In the genomic region with DNA sequence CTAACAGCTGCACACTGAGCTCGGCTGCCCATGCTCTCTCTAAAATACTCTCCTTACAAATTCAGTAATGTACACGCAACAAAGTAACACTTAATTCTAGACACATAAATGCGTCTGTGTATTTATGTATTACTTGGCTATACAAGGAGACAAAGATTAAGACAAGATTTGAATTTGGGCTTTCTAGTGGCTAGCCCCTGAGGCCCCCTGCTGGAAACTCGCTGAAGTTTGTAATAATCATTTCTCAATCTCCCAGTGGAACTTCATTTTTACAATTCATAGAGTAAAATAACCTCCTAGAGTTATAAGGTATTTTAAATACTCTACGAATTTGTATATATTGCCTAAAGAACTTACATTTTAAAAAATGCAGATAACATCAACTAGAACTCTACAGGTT, we compare ENCODE assay signal across 18 mouse cellular contexts. TPM values are rescaled to one million over a fixed set of nuclear protein-coding genes. Genes with fewer than 3 reads are reported as not detected.
A peak's percentile ranks its signal among the peaks of the same experiment; 100 is the strongest.
DNase-seq lines count a peak whose midpoint lies in the region; ATAC-seq and TF ChIP-seq lines count a peak whose summit lies in the region.
"Had no signal": no experiment of that assay in that cellular context is flagged by ENCODE, and none has a peak within 500 bp of the region (broad histone marks: within the 10 kb centered on the region; RNA-seq: fewer than 3 reads in every experiment).

No protein-coding gene starts in this region.

- no peak for ATAC-seq in forebrain, postnatal 0 days
- no peak for ATAC-seq in forebrain, embryonic 13.5 days
- ATAC-seq in liver, embryonic 12.5 days: no peak
- ATAC-seq: forebrain, embryonic 15.5 days; intestine, embryonic 16.5 days had no signal

- peak; percentile 31 for DNase-seq in forebrain, postnatal 0 days
- DNase-seq in liver, adult 2 months (ENCODE audit: extremely low read depth, low read depth, low spot score): no peak
- DNase-seq in 3T3-L1 (ENCODE audit: low read depth, low spot score) (peak; percentile 44), NIH3T3 (ENCODE audit: low read depth) (peak; percentile 39)
- no peak for DNase-seq in frontal cortex, postnatal 36 days (ENCODE audit: low spot score in 2 of 2)
- no peak for DNase-seq in heart, adult 8-10 months (ENCODE audit: low spot score)
- DNase-seq: cerebellum, adult 18-20 months; heart, postnatal 36 days; layer of hippocampus, adult 9-11 months; thymus, adult 2 months had no signal

- no peak overlapping the region for H3K4me2 ChIP-seq in forebrain, postnatal 0 days (ENCODE audit: low read depth)
- no peak overlapping the region for H3K4me2 ChIP-seq in forebrain, embryonic 13.5 days
- H3K4me2 ChIP-seq in liver, embryonic 12.5 days: no peak overlapping the region
- H3K4me2 ChIP-seq: forebrain, embryonic 15.5 days had no signal

- no peaks in the 10 kb centered on the region for H3K27me3 ChIP-seq in forebrain, postnatal 0 days (ENCODE audit: insufficient read depth, low read length)
- no peaks in the 10 kb centered on the region for H3K27me3 ChIP-seq in forebrain, embryonic 13.5 days
- H3K27me3 ChIP-seq in liver, adult 2 months (ENCODE audit: control insufficient read depth, insufficient read depth, low read length): no peaks in the 10 kb centered on the region
- H3K27me3 ChIP-seq in liver, embryonic 12.5 days (replicated peaks): no peaks in the 10 kb centered on the region
- H3K27me3 ChIP-seq: forebrain, embryonic 15.5 days had no signal

- no peaks in the 10 kb centered on the region for H3K4me1 ChIP-seq in forebrain, postnatal 0 days (ENCODE audit: insufficient read depth)
- no peaks in the 10 kb centered on the region for H3K4me1 ChIP-seq in forebrain, embryonic 13.5 days
- no peaks in the 10 kb centered on the region for H3K4me1 ChIP-seq in liver, adult 2 months (ENCODE audit: control insufficient read depth, insufficient read depth, low read length)
- H3K4me1 ChIP-seq in liver, embryonic 12.5 days: no peaks in the 10 kb centered on the region
- H3K4me1 ChIP-seq: forebrain, embryonic 15.5 days had no signal

- no peak for TF ChIP-seq POLR2A in liver, adult 2 months (IDR thresholded peaks at IDR 0.05; ENCODE audit: extremely low read depth, insufficient read depth, low read length)

- H3K9me3 ChIP-seq in forebrain, postnatal 0 days (ENCODE audit: low read length): no peaks in the 10 kb centered on the region
- H3K9me3 ChIP-seq in forebrain, embryonic 13.5 days (replicated peaks): no peaks in the 10 kb centered on the region
- no peaks in the 10 kb centered on the region for H3K9me3 ChIP-seq in liver, embryonic 12.5 days (replicated peaks)
- H3K9me3 ChIP-seq: forebrain, embryonic 15.5 days had no signal

- no peak overlapping the region for H3K9ac ChIP-seq in forebrain, postnatal 0 days
- H3K9ac ChIP-seq in forebrain, embryonic 13.5 days: no peak overlapping the region
- no peak overlapping the region for H3K9ac ChIP-seq in liver, adult 2 months (ENCODE audit: low read depth, low read length)
- H3K9ac ChIP-seq in liver, embryonic 12.5 days: no peak overlapping the region
- H3K9ac ChIP-seq: forebrain, embryonic 15.5 days had no signal

- TF ChIP-seq CTCF in forebrain, postnatal 0 days (IDR thresholded peaks at IDR 0.05; ENCODE audit: low read depth): peak; percentile 44; the same call in 1 of the 2 replicates
- peak; percentile 34; the same call in 1 of the 2 replicates for TF ChIP-seq CTCF in liver, adult 2 months (IDR thresholded peaks at IDR 0.05; ENCODE audit: low read depth, low read length)

- no peaks in the 10 kb centered on the region for H3K36me3 ChIP-seq in forebrain, postnatal 0 days (ENCODE audit: insufficient read depth)
- no peaks in the 10 kb centered on the region for H3K36me3 ChIP-seq in forebrain, embryonic 13.5 days (ENCODE audit: poor library complexity, severe bottlenecking)
- H3K36me3 ChIP-seq in liver, adult 2 months (ENCODE audit: control insufficient read depth, insufficient read depth, low read length): no peaks in the 10 kb centered on the region
- H3K36me3 ChIP-seq in liver, embryonic 12.5 days: no peaks in the 10 kb centered on the region
- H3K36me3 ChIP-seq: forebrain, embryonic 15.5 days had no signal

- H3K27ac ChIP-seq in forebrain, postnatal 0 days (ENCODE audit: low read depth, low read length): no peak overlapping the region
- no peak overlapping the region for H3K27ac ChIP-seq in forebrain, embryonic 13.5 days
- no peak overlapping the region for H3K27ac ChIP-seq in liver, adult 2 months (replicated peaks; ENCODE audit: insufficient read depth, low read depth, low read length)
- H3K27ac ChIP-seq in liver, embryonic 12.5 days: no peak overlapping the region
- H3K27ac ChIP-seq: forebrain, embryonic 15.5 days had no signal

- H3K4me3 ChIP-seq in forebrain, postnatal 0 days (ENCODE audit: low read depth, low read length): no peak overlapping the region
- no peak overlapping the region for H3K4me3 ChIP-seq in forebrain, embryonic 13.5 days
- H3K4me3 ChIP-seq in liver, adult 2 months (ENCODE audit: insufficient read depth, low read depth, low read length): no peak overlapping the region
- no peak overlapping the region for H3K4me3 ChIP-seq in liver, embryonic 12.5 days
- H3K4me3 ChIP-seq: forebrain, embryonic 15.5 days had no signal

- WGBS in forebrain, postnatal 0 days: 64% methylated on average over 5 of the region's 5 CpGs
- WGBS in forebrain, embryonic 13.5 days: 67% methylated on average over 5 of the region's 5 CpGs
- WGBS in liver, adult 2 months: 61% methylated on average over 5 of the region's 5 CpGs
- 44% methylated on average over 5 of the region's 5 CpGs for WGBS in liver, embryonic 12.5 days (ENCODE audit: insufficient replicate concordance)

- no peaks in the 10 kb centered on the region for H3K79me2 ChIP-seq in liver, adult 2 months (ENCODE audit: control insufficient read depth, insufficient read depth, low read length)

RNA-seq across cellular contexts. Expression of a gene that starts 0.7 kb away (rescaled TPM):
- total RNA-seq in forebrain, postnatal 0 days (2014; rRNA removed): 0.05 and 0.08 TPM in 2 replicates
- polyA plus RNA-seq in forebrain, postnatal 0 days (2015; fragmentation: Nextera tagmentation; extraction: Ambion mirVana): 0.05 and 0.21 TPM in 2 replicates
- polyA plus RNA-seq in forebrain, embryonic 13.5 days (2015; fragmentation: Nextera tagmentation; extraction: Ambion mirVana): 0.04 TPM in 1 of 2 replicates, not detected in the other
- total RNA-seq in liver, adult 2 months (2014; rRNA removed): 0.37 TPM in 1 of 2 replicates, not detected in the other
- not detected in 2 replicates for polyA plus RNA-seq in liver, adult 2 months (2012; rRNA removed)
- polyA plus RNA-seq in liver, embryonic 12.5 days (2016; fragmentation: Nextera tagmentation; extraction: Ambion mirVana): 0.05 TPM in 2 replicates
- total RNA-seq in heart, adult 8-10 months (2022): 100 to 1,000 TPM; 269 to 374 (median 349) TPM
- total RNA-seq: granulocyte monocyte progenitor cell, adult 5-6 weeks had no signal
- polyA plus RNA-seq: intestine, embryonic 16.5 days; spleen, adult 2 months had no signal

RNA-seq across cellular contexts. Expression of a gene that starts 18.8 kb away (rescaled TPM):
- 81.6 and 85.1 TPM in 2 replicates for total RNA-seq in forebrain, postnatal 0 days (2014; rRNA removed)
- 34.6 and 38.0 TPM in 2 replicates for polyA plus RNA-seq in forebrain, postnatal 0 days (2015; fragmentation: Nextera tagmentation; extraction: Ambion mirVana)
- polyA plus RNA-seq in forebrain, embryonic 13.5 days (2015; fragmentation: Nextera tagmentation; extraction: Ambion mirVana): 22.1 and 22.5 TPM in 2 replicates
- 33.9 and 43.8 TPM in 2 replicates for total RNA-seq in liver, adult 2 months (2014; rRNA removed)
- 38.7 and 49.8 TPM in 2 replicates for polyA plus RNA-seq in liver, adult 2 months (2012; rRNA removed)
- polyA plus RNA-seq in liver, embryonic 12.5 days (2016; fragmentation: Nextera tagmentation; extraction: Ambion mirVana): 27.2 and 29.1 TPM in 2 replicates
- 10 to 100 TPM; 17.0 to 24.1 (median 21.1) TPM for total RNA-seq in heart, adult 8-10 months (2022)

RNA-seq across cellular contexts. Expression of a gene that starts 19.6 kb away (rescaled TPM):
- total RNA-seq in forebrain, postnatal 0 days (2014; rRNA removed): not detected in 2 replicates
- polyA plus RNA-seq in forebrain, postnatal 0 days (2015; fragmentation: Nextera tagmentation; extraction: Ambion mirVana): not detected in 2 replicates
- polyA plus RNA-seq in forebrain, embryonic 13.5 days (2015; fragmentation: Nextera tagmentation; extraction: Ambion mirVana): not detected in 2 replicates
- not detected in 2 replicates for total RNA-seq in liver, adult 2 months (2014; rRNA removed)
- 0.60 TPM in 1 of 2 replicates, not detected in the other for polyA plus RNA-seq in liver, adult 2 months (2012; rRNA removed)
- not detected in 2 replicates for polyA plus RNA-seq in liver, embryonic 12.5 days (2016; fragmentation: Nextera tagmentation; extraction: Ambion mirVana)
- total RNA-seq in heart, adult 8-10 months (2022): not detected
- total RNA-seq: granulocyte monocyte progenitor cell, adult 5-6 weeks; heart, postnatal 36 days had no signal
- polyA plus RNA-seq: embryonic facial prominence, embryonic 14.5 days; forebrain, embryonic 15.5 days; intestine, embryonic 16.5 days; limb, embryonic 11.5 days; spleen, adult 2 months; thymus, adult 2 months had no signal

Comparison
In these comparisons a context has a peak if more than half of its experiments do, and no peak if none do; other contexts are left out.
1. DNase-seq: peak in forebrain, postnatal 0 days (single experiment), 3T3-L1 (single experiment) and NIH3T3 (single experiment); none in liver, adult 2 months (single experiment), frontal cortex, postnatal 36 days (0 of 2) and heart, adult 8-10 months (single experiment).